Comparison of ENCODE assay signal across 8 mouse cellular contexts in genomic region chr3:57294742-57295525, GRCm38 (mm10). TPM values are rescaled to one million over a fixed set of nuclear protein-coding genes. Genes with fewer than 3 reads are reported as not detected.
DNase-seq lines count a peak whose midpoint lies in the region; ATAC-seq and TF ChIP-seq lines count a peak whose summit lies in the region.

No protein-coding gene starts in this region.

- peak; percentile 59 for DNase-seq in midbrain, embryonic 14.5 days
- no peak for DNase-seq in midbrain, embryonic 10.5 days (ENCODE audit: low spot score)
- peak; percentile 0 for DNase-seq in cerebellum, adult 8-10 months
- DNase-seq in heart, adult 11 months, result peak; percentile 99
- DNase-seq in urinary bladder, postnatal 14 days (ENCODE audit: low spot score), result peak; percentile 47

- no peaks in the 10 kb centered on the region for H3K27me3 ChIP-seq in midbrain, embryonic 14.5 days (ENCODE audit: control insufficient read depth, insufficient read depth, low read length)
- no peaks in the 10 kb centered on the region for H3K27me3 ChIP-seq in midbrain, embryonic 10.5 days (ENCODE audit: low read depth, poor library complexity, severe bottlenecking)
- H3K27me3 ChIP-seq in intestine, postnatal 0 days (replicated peaks; ENCODE audit: control insufficient read depth, insufficient read depth, low read length), result no peaks in the 10 kb centered on the region
- H3K27me3 ChIP-seq in lung, embryonic 15.5 days, result no peaks in the 10 kb centered on the region

- H3K4me3 ChIP-seq in midbrain, embryonic 14.5 days (replicated peaks; ENCODE audit: low read depth, low read length), result no peak overlapping the region
- no peak overlapping the region for H3K4me3 ChIP-seq in midbrain, embryonic 10.5 days
- H3K4me3 ChIP-seq in intestine, postnatal 0 days (ENCODE audit: low read depth, low read length), result peak overlapping the region; percentile 13
- H3K4me3 ChIP-seq in lung, embryonic 15.5 days, result peak overlapping the region; percentile 12; the same call in 1 of the 2 replicates

- no peaks in the 10 kb centered on the region for H3K36me3 ChIP-seq in midbrain, embryonic 14.5 days (ENCODE audit: control insufficient read depth, insufficient read depth, low read length)
- no peaks in the 10 kb centered on the region for H3K36me3 ChIP-seq in midbrain, embryonic 10.5 days
- H3K36me3 ChIP-seq in intestine, postnatal 0 days (ENCODE audit: control insufficient read depth, insufficient read depth), result no peaks in the 10 kb centered on the region
- H3K36me3 ChIP-seq in lung, embryonic 15.5 days, result no peaks in the 10 kb centered on the region

- no peaks in the 10 kb centered on the region for H3K9me3 ChIP-seq in midbrain, embryonic 14.5 days (ENCODE audit: control insufficient read depth, low read length)
- no peaks in the 10 kb centered on the region for H3K9me3 ChIP-seq in midbrain, embryonic 10.5 days (replicated peaks)
- no peaks in the 10 kb centered on the region for H3K9me3 ChIP-seq in intestine, postnatal 0 days (ENCODE audit: control insufficient read depth)
- H3K9me3 ChIP-seq in lung, embryonic 15.5 days, result no peaks in the 10 kb centered on the region

- H3K9ac ChIP-seq in midbrain, embryonic 14.5 days (replicated peaks; ENCODE audit: low read length), result no peak overlapping the region
- H3K9ac ChIP-seq in intestine, postnatal 0 days (ENCODE audit: low read depth, low read length), result no peak overlapping the region; the same call in 1 of the 2 replicates
- no peak overlapping the region for H3K9ac ChIP-seq in lung, embryonic 15.5 days

- ATAC-seq in midbrain, embryonic 14.5 days (ENCODE audit: low FRiP score, low TSS enrichment), result no peak
- ATAC-seq in intestine, postnatal 0 days, result no peak
- ATAC-seq in lung, embryonic 15.5 days (ENCODE audit: borderline replicate concordance, extremely low read depth, low FRiP score, low TSS enrichment), result peak; percentile 78; the same call in 1 of the 2 replicates
- ATAC-seq in megakaryocyte-erythroid progenitor cell, adult 5-6 weeks (replicated peaks; ENCODE audit: low FRiP score, low TSS enrichment, poor library complexity, severe bottlenecking), result no peak

- no peak for TF ChIP-seq CTCF in intestine, postnatal 0 days (IDR thresholded peaks at IDR 0.05; ENCODE audit: low read depth)

- WGBS in midbrain, embryonic 14.5 days, result 72% methylated on average over 21 of the region's 21 CpGs
- 78% methylated on average over 21 of the region's 21 CpGs for WGBS in midbrain, embryonic 10.5 days
- 56% methylated on average over 21 of the region's 21 CpGs for WGBS in intestine, postnatal 0 days
- WGBS in lung, embryonic 15.5 days, result 51% methylated on average over 21 of the region's 21 CpGs

- H3K4me1 ChIP-seq in midbrain, embryonic 14.5 days (ENCODE audit: control insufficient read depth, insufficient read depth, low read length), result no peaks in the 10 kb centered on the region
- no peaks in the 10 kb centered on the region; the same call in 1 of the 2 replicates for H3K4me1 ChIP-seq in midbrain, embryonic 10.5 days
- H3K4me1 ChIP-seq in intestine, postnatal 0 days (replicated peaks; ENCODE audit: control insufficient read depth, insufficient read depth, low read length), result no peaks in the 10 kb centered on the region
- H3K4me1 ChIP-seq in lung, embryonic 15.5 days, result peaks cover 9% of the 10 kb centered on the region

- no peak overlapping the region for H3K27ac ChIP-seq in midbrain, embryonic 14.5 days (replicated peaks; ENCODE audit: low read depth, low read length)
- no peak overlapping the region; the same call in 1 of the 2 replicates for H3K27ac ChIP-seq in midbrain, embryonic 10.5 days (replicated peaks)
- H3K27ac ChIP-seq in intestine, postnatal 0 days (ENCODE audit: low read depth, low read length), result no peak overlapping the region
- H3K27ac ChIP-seq in lung, embryonic 15.5 days, result peak overlapping the region; percentile 54

- no peak overlapping the region for H3K4me2 ChIP-seq in midbrain, embryonic 14.5 days (ENCODE audit: low read length)
- H3K4me2 ChIP-seq in intestine, postnatal 0 days (replicated peaks; ENCODE audit: low read depth), result 0 out of 2 replicates have a peak overlapping the region, but pooled peaks have one; percentile 3
- H3K4me2 ChIP-seq in lung, embryonic 15.5 days, result peak overlapping the region; percentile 31

RNA-seq across cellular contexts. Expression of gene Tm4sf1, which starts 6.9 kb away (rescaled TPM):
- 9.0 and 22.3 TPM in 2 replicates for polyA plus RNA-seq in midbrain, embryonic 14.5 days (2014; fragmentation: Nextera tagmentation; extraction: Ambion mirVana)
- 22.2 and 31.9 TPM in 2 replicates for polyA plus RNA-seq in midbrain, embryonic 10.5 days (2016; fragmentation: Nextera tagmentation; extraction: Ambion mirVana)
- 94.5 and 101 TPM in 2 replicates for polyA plus RNA-seq in intestine, postnatal 0 days (2015; fragmentation: Nextera tagmentation; extraction: Ambion mirVana)
- polyA plus RNA-seq in lung, embryonic 15.5 days (2015; fragmentation: Nextera tagmentation; extraction: Ambion mirVana), result 96.9 and 100.0 TPM in 2 replicates
- not detected in 2 replicates for total RNA-seq in megakaryocyte-erythroid progenitor cell, adult 5-6 weeks (2014; fragmentation: Nextera tagmentation)
- not detected in 2 replicates for total RNA-seq in megakaryocyte-erythroid progenitor cell, adult 5-6 weeks (2017)

Comparison
In these comparisons a context has a peak if more than half of its experiments do, and no peak if none do; other contexts are left out.
1. H3K4me3 ChIP-seq: peak in intestine, postnatal 0 days (single experiment) and lung, embryonic 15.5 days (single experiment); none in midbrain, embryonic 14.5 days (single experiment) and midbrain, embryonic 10.5 days (single experiment).